Mouse (Mus musculus) ES-E14 (cell line): Measurements from ENCODE around the gene Calr4.

Experiments used
- HCFC1 ChIP-seq: IDR thresholded peaks from 2 replicates; pipeline ENCODE4 v1.6.1; 2012; ENCODE audit warnings: low read length, inconsistent platforms, borderline replicate concordance; ENCODE audit not compliant: insufficient read depth
- MAFK ChIP-seq: IDR thresholded peaks from 2 replicates; pipeline ENCODE4 v1.6.1; 2014; ENCODE audit warnings: mild to moderate bottlenecking, low read depth, low read length, inconsistent platforms; ENCODE audit not compliant: insufficient read depth
- ZC3H11A ChIP-seq: IDR thresholded peaks from 2 replicates; pipeline ENCODE4 v1.6.1; 2012; ENCODE audit warnings: low read depth, mild to moderate bottlenecking, inconsistent platforms, low read length, borderline replicate concordance
- ZNF384 ChIP-seq: IDR thresholded peaks from 2 replicates; pipeline ENCODE4 v1.6.1; 2012; ENCODE audit warnings: low read depth, low read length, inconsistent platforms

DNA sequence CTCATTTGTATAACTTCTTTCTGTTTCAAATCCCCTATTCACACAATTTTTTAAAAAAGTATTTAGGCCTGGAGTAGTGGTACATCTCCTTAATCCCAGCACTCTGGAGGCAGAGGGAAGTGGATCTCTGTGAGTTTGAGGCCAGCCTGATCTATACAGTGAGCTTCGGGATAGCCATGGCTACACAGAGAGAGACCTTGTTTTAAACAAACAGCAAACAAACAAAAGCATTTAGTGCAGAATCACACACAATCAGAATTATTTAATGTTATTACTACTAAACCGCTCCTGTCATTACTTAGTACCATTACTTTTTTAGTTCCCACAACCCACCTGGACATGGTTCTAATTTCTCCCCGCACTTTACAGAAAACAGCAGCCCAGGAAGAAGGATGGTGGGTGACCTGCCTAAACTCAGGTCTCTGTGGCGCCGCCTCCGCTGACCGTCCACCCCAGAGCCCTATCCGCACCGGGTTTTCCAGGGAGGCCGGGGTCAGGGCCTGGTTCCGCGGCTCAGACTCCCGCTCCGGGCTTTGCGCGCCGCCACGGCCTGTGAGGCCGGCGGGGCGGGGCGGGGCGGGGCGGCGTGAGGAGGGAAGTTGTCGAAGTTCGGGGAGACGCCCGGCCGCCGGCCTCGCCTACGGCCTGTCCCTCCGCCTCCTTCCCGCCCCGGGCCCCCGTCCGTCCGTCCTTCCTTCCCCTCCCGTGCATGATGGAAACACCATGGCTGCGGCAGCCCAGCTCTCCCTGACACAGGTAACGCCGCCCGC is 45.6 kb downstream of the Calr4 start, which contains the start of gene Eps15:
- TF ChIP-seq HCFC1 (peak; percentile 78), ZC3H11A (no peak), ZNF384 (no peak), MAFK (no peak)
